Mouse (Mus musculus) G1E (cell line): ENCODE measurements around the gene Syt16.

Experiments used
- CTCF ChIP-seq: IDR thresholded peaks from 2 replicates; pipeline ENCODE4 v1.5.1; 2012; ENCODE audit warnings: low read depth, low read length, inconsistent platforms, mixed read lengths
- GATA2 ChIP-seq: IDR thresholded peaks from 2 replicates; pipeline ENCODE4 v1.6.1; 2012; ENCODE audit warnings: low read depth, low read length, inconsistent platforms, borderline replicate concordance
- POLR2AphosphoS5 ChIP-seq: IDR thresholded peaks from 2 replicates; pipeline ENCODE4 v1.6.1; 2012; ENCODE audit warnings: low read depth, low read length, inconsistent platforms; ENCODE audit not compliant: insufficient replicate concordance
- TAL1 ChIP-seq: conservative IDR thresholded peaks from 2 replicates; pipeline ENCODE4 v1.6.1; 2012; ENCODE audit warnings: low read depth, low read length, inconsistent platforms, mixed read lengths

GRCm38 (mm10) chr12:74216103-74216728 is 218.8 kb downstream of the Syt16 start:
- TF ChIP-seq CTCF: no peak
- TF ChIP-seq GATA2: no peak
- no peak for TF ChIP-seq POLR2AphosphoS5
- no peak for TF ChIP-seq TAL1
